Mouse (Mus musculus): ENCODE results near the gene Gabbr2.

- TF ChIP-seq GATA1 (IDR thresholded peaks at IDR 0.05; ENCODE audit: borderline replicate concordance, low read length): no peak
- TF ChIP-seq FLI1 (IDR thresholded peaks at IDR 0.05; ENCODE audit: low read length): no peak
Measured at GRCm38 (mm10) chr4:46976671-46977071, 15.0 kb downstream of the Gabbr2 start.

Data from megakaryocyte, embryonic 14.5 days (primary cell).